ENCODE assay signal across 26 mouse cellular contexts in the genomic region with DNA sequence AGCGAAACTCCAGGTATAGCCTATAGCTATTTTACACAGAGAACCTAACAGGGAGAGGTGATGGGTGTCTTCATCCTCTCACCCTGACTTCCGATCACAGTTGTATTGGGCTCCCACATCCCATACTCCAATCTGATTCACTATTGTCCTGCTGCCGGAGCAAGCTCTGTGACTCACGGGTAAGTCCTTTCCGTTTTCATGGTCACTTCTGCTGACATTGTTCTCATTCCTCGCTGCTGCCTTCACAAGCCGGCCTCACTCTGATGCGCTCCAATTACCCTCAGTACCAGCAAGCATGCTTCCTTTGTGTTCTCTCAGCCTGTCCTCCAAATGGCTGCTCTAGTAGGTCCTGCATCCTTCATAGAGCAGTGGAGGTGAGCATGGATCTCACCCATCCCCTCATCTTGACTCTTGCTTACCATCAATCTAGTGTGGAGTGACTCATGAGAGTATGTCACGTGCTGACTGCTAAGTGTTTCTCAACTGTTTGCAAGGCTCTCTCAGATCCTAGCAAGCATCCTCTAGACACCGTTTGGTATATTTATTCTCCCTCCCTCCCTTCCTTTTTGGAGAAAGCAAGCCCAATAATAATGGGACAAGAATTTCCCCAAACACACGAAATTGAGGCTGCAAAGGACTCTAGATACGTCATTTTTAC.
DNase-seq lines count a peak whose midpoint lies in the region; ATAC-seq and TF ChIP-seq lines count a peak whose summit lies in the region.
"Had no signal": no experiment of that assay in that cellular context is flagged by ENCODE, and none has a peak within 500 bp of the region (broad histone marks: within the 10 kb centered on the region; RNA-seq: fewer than 3 reads in every experiment).

No protein-coding gene starts in this region.

- H3K9ac ChIP-seq in limb, embryonic 14.5 days (ENCODE audit: low read depth, low read length, severe bottlenecking), result no peak overlapping the region
- H3K9ac ChIP-seq in forebrain, embryonic 15.5 days (replicated peaks), result no peak overlapping the region
- H3K9ac ChIP-seq: embryonic facial prominence, embryonic 12.5 days; forebrain, embryonic 13.5 days; heart, embryonic 12.5 days; hindbrain, embryonic 12.5 days; liver, postnatal 0 days; neural tube, embryonic 12.5 days; stomach, embryonic 15.5 days had no signal

- H3K36me3 ChIP-seq in limb, embryonic 14.5 days (ENCODE audit: control insufficient read depth, insufficient read depth, low read length), result peaks cover 13% of the 10 kb centered on the region
- H3K36me3 ChIP-seq in forebrain, embryonic 15.5 days, result no peaks in the 10 kb centered on the region
- H3K36me3 ChIP-seq: hindbrain, embryonic 12.5 days; neural tube, embryonic 12.5 days; stomach, embryonic 15.5 days had no signal

- ATAC-seq in Patski, result peak; percentile 88
- no peak for ATAC-seq in limb, embryonic 14.5 days (ENCODE audit: low FRiP score, low read depth)
- ATAC-seq in forebrain, embryonic 15.5 days (replicated peaks), result no peak
- ATAC-seq: forebrain, embryonic 13.5 days; liver, postnatal 0 days had no signal

- in situ Hi-C loops in Patski (cut with MboI; ENCODE audit: low pct_unique_long_range_greater_than_20kb), result no loop called here

- TF ChIP-seq POLR2A in limb, embryonic 14.5 days (IDR thresholded peaks at IDR 0.05; ENCODE audit: borderline replicate concordance, extremely low read depth, insufficient read depth, insufficient read length), result no peak

- H3K27ac ChIP-seq in gastrocnemius, adult 2 months, result peak overlapping the region; percentile 79
- H3K27ac ChIP-seq in limb, embryonic 14.5 days (replicated peaks; ENCODE audit: low read depth, low read length), result 0 out of 2 replicates have a peak overlapping the region, but pooled peaks have one; percentile 62
- no peak overlapping the region for H3K27ac ChIP-seq in forebrain, embryonic 15.5 days (replicated peaks)
- H3K27ac ChIP-seq: forebrain, embryonic 13.5 days; hindbrain, embryonic 12.5 days; kidney, postnatal 0 days; neural tube, embryonic 12.5 days; stomach, embryonic 15.5 days had no signal

- CTCF ChIA-PET in Patski (lab: Charles Lee), result interaction anchor here (1.1 to 2.1 kb wide), 3 partner anchors 11 to 13 kb away, joined by 3 to 8 read pairs (median 3); no protein-coding TSS in a partner anchor

- DNase-seq in gastrocnemius, adult 2 months, result no peak
- DNase-seq in gastrocnemius, postnatal 25 days, result no peak
- peak; percentile 32 for DNase-seq in lung, postnatal 36 days
- DNase-seq in lung, postnatal 25 days (ENCODE audit: low spot score), result no peak
- DNase-seq in Patski (ENCODE audit: low read depth, low spot score), result no peak
- DNase-seq in limb, embryonic 14.5 days (ENCODE audit: low spot score), result no peak
- DNase-seq: B cell, adult 2 months; cerebellum, adult 18-20 months; cerebellum, postnatal 14 days; left cerebral cortex, postnatal 4 days; liver, postnatal 0 days; lung, postnatal 10 days; midbrain, embryonic 14.5 days; right cerebral cortex, adult 18-20 months; right cerebral cortex, postnatal 4 days; thymus, postnatal 25 days had no signal

- intact Hi-C loops in gastrocnemius, adult 2 months (cut with DNase I), result loop anchor here (5.0 kb wide), 1 partner anchor 57 kb away; no protein-coding TSS in a partner anchor

- no peak overlapping the region for H3K4me3 ChIP-seq in gastrocnemius, adult 2 months
- H3K4me3 ChIP-seq in limb, embryonic 14.5 days (replicated peaks; ENCODE audit: low read length), result no peak overlapping the region
- H3K4me3 ChIP-seq in forebrain, embryonic 15.5 days, result no peak overlapping the region
- H3K4me3 ChIP-seq: embryonic facial prominence, embryonic 12.5 days; forebrain, embryonic 13.5 days; heart, embryonic 12.5 days; hindbrain, embryonic 12.5 days; megakaryocyte, embryonic 14.5 days; neural tube, embryonic 12.5 days; stomach, embryonic 15.5 days had no signal

- WGBS in limb, embryonic 14.5 days, result 82% methylated on average over 12 of the region's 12 CpGs
- 79% methylated on average over 12 of the region's 12 CpGs for WGBS in forebrain, embryonic 15.5 days

- H3K4me2 ChIP-seq in limb, embryonic 14.5 days (replicated peaks; ENCODE audit: low read depth, low read length, severe bottlenecking), result no peak overlapping the region
- H3K4me2 ChIP-seq in forebrain, embryonic 15.5 days (replicated peaks), result no peak overlapping the region
- H3K4me2 ChIP-seq: embryonic facial prominence, embryonic 12.5 days; forebrain, embryonic 13.5 days; heart, embryonic 12.5 days; hindbrain, embryonic 12.5 days; liver, embryonic 11.5 days; neural tube, embryonic 12.5 days; stomach, embryonic 15.5 days had no signal

- POLR2A ChIA-PET in Patski (lab: Charles Lee), result no interaction called here

- no peaks in the 10 kb centered on the region for H3K27me3 ChIP-seq in Patski
- H3K27me3 ChIP-seq in limb, embryonic 14.5 days (ENCODE audit: control insufficient read depth, insufficient read depth, low read length), result no peaks in the 10 kb centered on the region
- no peaks in the 10 kb centered on the region for H3K27me3 ChIP-seq in forebrain, embryonic 15.5 days
- H3K27me3 ChIP-seq: embryonic facial prominence, embryonic 12.5 days; forebrain, embryonic 13.5 days; heart, embryonic 12.5 days; hindbrain, embryonic 12.5 days; neural tube, embryonic 12.5 days; stomach, embryonic 15.5 days had no signal

- TF ChIP-seq CTCF in gastrocnemius, adult 2 months (IDR thresholded peaks at IDR 0.05), result no peak
- no peak for TF ChIP-seq CTCF in Patski (IDR thresholded peaks at IDR 0.05)

- peaks cover 32% of the 10 kb centered on the region for H3K4me1 ChIP-seq in limb, embryonic 14.5 days (ENCODE audit: control insufficient read depth, insufficient read depth, low read length)
- H3K4me1 ChIP-seq in forebrain, embryonic 15.5 days, result no peaks in the 10 kb centered on the region; the same call in 1 of the 2 replicates
- H3K4me1 ChIP-seq: forebrain, embryonic 13.5 days; megakaryocyte, embryonic 14.5 days; neural tube, embryonic 12.5 days; stomach, embryonic 15.5 days had no signal

- H3K9me3 ChIP-seq in limb, embryonic 14.5 days (ENCODE audit: control insufficient read depth, low read length), result no peaks in the 10 kb centered on the region
- no peaks in the 10 kb centered on the region for H3K9me3 ChIP-seq in forebrain, embryonic 15.5 days
- H3K9me3 ChIP-seq: forebrain, embryonic 13.5 days; heart, embryonic 12.5 days; hindbrain, embryonic 12.5 days; neural tube, embryonic 12.5 days; stomach, embryonic 15.5 days had no signal
